In genomic region chr9:78601046-78601730, GRCm38 (mm10) we compare ENCODE assay signal across 9 mouse cellular contexts. TPM values are rescaled to one million over a fixed set of nuclear protein-coding genes. Genes with fewer than 3 reads are reported as not detected.
A peak's percentile ranks its signal among the peaks of the same experiment; 100 is the strongest.
DNase-seq lines count a peak whose midpoint lies in the region; ATAC-seq and TF ChIP-seq lines count a peak whose summit lies in the region.
"Had no signal": no experiment of that assay in that cellular context is flagged by ENCODE, and none has a peak within 500 bp of the region (broad histone marks: within the 10 kb centered on the region; RNA-seq: fewer than 3 reads in every experiment).

No protein-coding gene starts in this region.

- H3K4me1 ChIP-seq in hindbrain, embryonic 10.5 days (replicated peaks): no peaks in the 10 kb centered on the region
- no peaks in the 10 kb centered on the region for H3K4me1 ChIP-seq in hindbrain, embryonic 13.5 days (replicated peaks)
- H3K4me1 ChIP-seq in midbrain, postnatal 0 days (ENCODE audit: insufficient read depth, low read length): no peaks in the 10 kb centered on the region
- H3K4me1 ChIP-seq: neural tube, embryonic 12.5 days had no signal

- H3K4me2 ChIP-seq in hindbrain, embryonic 13.5 days: no peak overlapping the region
- H3K4me2 ChIP-seq in midbrain, postnatal 0 days (ENCODE audit: low read depth, low read length, poor library complexity, severe bottlenecking): no peak overlapping the region
- H3K4me2 ChIP-seq: neural tube, embryonic 12.5 days had no signal

- 65% methylated on average over 4 of the region's 4 CpGs for WGBS in hindbrain, embryonic 10.5 days
- 59% methylated on average over 4 of the region's 4 CpGs for WGBS in hindbrain, embryonic 13.5 days
- 53% methylated on average over 4 of the region's 4 CpGs for WGBS in midbrain, postnatal 0 days

- H3K36me3 ChIP-seq in hindbrain, embryonic 10.5 days: no peaks in the 10 kb centered on the region
- no peaks in the 10 kb centered on the region for H3K36me3 ChIP-seq in hindbrain, embryonic 13.5 days
- no peaks in the 10 kb centered on the region for H3K36me3 ChIP-seq in midbrain, postnatal 0 days (ENCODE audit: insufficient read depth, low read length)
- H3K36me3 ChIP-seq: neural tube, embryonic 12.5 days had no signal

- no peaks in the 10 kb centered on the region for H3K9me3 ChIP-seq in hindbrain, embryonic 10.5 days
- H3K9me3 ChIP-seq in hindbrain, embryonic 13.5 days: no peaks in the 10 kb centered on the region
- no peaks in the 10 kb centered on the region for H3K9me3 ChIP-seq in midbrain, postnatal 0 days (ENCODE audit: low read length)
- H3K9me3 ChIP-seq: neural tube, embryonic 12.5 days had no signal

- TF ChIP-seq CTCF in midbrain, postnatal 0 days (IDR thresholded peaks at IDR 0.05): peak; percentile 63

- no peaks in the 10 kb centered on the region for H3K27me3 ChIP-seq in hindbrain, embryonic 10.5 days (ENCODE audit: insufficient read depth, poor library complexity, severe bottlenecking)
- H3K27me3 ChIP-seq in hindbrain, embryonic 13.5 days: no peaks in the 10 kb centered on the region
- H3K27me3 ChIP-seq in midbrain, postnatal 0 days (ENCODE audit: insufficient read depth, low read length): no peaks in the 10 kb centered on the region
- H3K27me3 ChIP-seq: neural tube, embryonic 12.5 days had no signal

- H3K9ac ChIP-seq in hindbrain, embryonic 13.5 days: no peak overlapping the region
- no peak overlapping the region for H3K9ac ChIP-seq in midbrain, postnatal 0 days (replicated peaks; ENCODE audit: low read length, poor library complexity, severe bottlenecking)
- H3K9ac ChIP-seq: neural tube, embryonic 12.5 days had no signal

- no peak overlapping the region for H3K4me3 ChIP-seq in hindbrain, embryonic 10.5 days
- no peak overlapping the region for H3K4me3 ChIP-seq in hindbrain, embryonic 13.5 days
- H3K4me3 ChIP-seq in midbrain, postnatal 0 days (ENCODE audit: low read depth, low read length): no peak overlapping the region
- H3K4me3 ChIP-seq: neural tube, embryonic 12.5 days had no signal

- peak; percentile 12 for DNase-seq in hindbrain, embryonic 10.5 days (ENCODE audit: low spot score)
- DNase-seq in right cerebral cortex, postnatal 4 days: peak; percentile 19
- no peak for DNase-seq in right cerebral cortex, adult 18-20 months
- DNase-seq in adrenal gland, postnatal 14 days: peak; percentile 39
- DNase-seq in midbrain, postnatal 0 days (ENCODE audit: low spot score): peak; percentile 33
- DNase-seq in ovary, postnatal 10 days (ENCODE audit: low spot score): no peak
- no peak for DNase-seq in spleen, postnatal 10 days (ENCODE audit: low spot score in 2 of 2)

- no peak overlapping the region for H3K27ac ChIP-seq in hindbrain, embryonic 10.5 days
- no peak overlapping the region for H3K27ac ChIP-seq in hindbrain, embryonic 13.5 days
- no peak overlapping the region for H3K27ac ChIP-seq in midbrain, postnatal 0 days (ENCODE audit: low read depth, low read length)
- H3K27ac ChIP-seq: neural tube, embryonic 12.5 days had no signal

- no peak for ATAC-seq in hindbrain, embryonic 13.5 days (ENCODE audit: low FRiP score)
- ATAC-seq in midbrain, postnatal 0 days (ENCODE audit: low FRiP score): no peak

RNA-seq across cellular contexts. Expression of gene Slc17a5, which starts 13.3 kb away (rescaled TPM):
- polyA plus RNA-seq in hindbrain, embryonic 10.5 days (2016; fragmentation: Nextera tagmentation; extraction: Ambion mirVana): 10.0 and 10.4 TPM in 2 replicates
- polyA plus RNA-seq in hindbrain, embryonic 13.5 days (2015; fragmentation: Nextera tagmentation; extraction: Ambion mirVana): 18.8 and 19.4 TPM in 2 replicates
- total RNA-seq in adrenal gland, postnatal 14 days (2021): 11.5 and 12.1 TPM in 2 replicates
- 14.7 and 15.1 TPM in 2 replicates for total RNA-seq in midbrain, postnatal 0 days (2014; rRNA removed)
- polyA plus RNA-seq in midbrain, postnatal 0 days (2015; fragmentation: Nextera tagmentation; extraction: Ambion mirVana): 12.8 and 16.8 TPM in 2 replicates

RNA-seq across cellular contexts. Expression of gene Cd109, which starts 14.2 kb away (rescaled TPM):
- 3.7 and 4.6 TPM in 2 replicates for polyA plus RNA-seq in hindbrain, embryonic 10.5 days (2016; fragmentation: Nextera tagmentation; extraction: Ambion mirVana)
- polyA plus RNA-seq in hindbrain, embryonic 13.5 days (2015; fragmentation: Nextera tagmentation; extraction: Ambion mirVana): 1.6 and 2.0 TPM in 2 replicates
- 2.2 and 3.5 TPM in 2 replicates for total RNA-seq in adrenal gland, postnatal 14 days (2021)
- 2.4 and 4.2 TPM in 2 replicates for total RNA-seq in midbrain, postnatal 0 days (2014; rRNA removed)
- polyA plus RNA-seq in midbrain, postnatal 0 days (2015; fragmentation: Nextera tagmentation; extraction: Ambion mirVana): 0.86 and 1.1 TPM in 2 replicates

Comparison
In these comparisons a context has a peak if more than half of its experiments do, and no peak if none do; other contexts are left out.
1. DNase-seq: peak in hindbrain, embryonic 10.5 days (single experiment), right cerebral cortex, postnatal 4 days (single experiment), adrenal gland, postnatal 14 days (single experiment) and midbrain, postnatal 0 days (single experiment); none in right cerebral cortex, adult 18-20 months (single experiment), ovary, postnatal 10 days (single experiment) and spleen, postnatal 10 days (0 of 2).